Mouse (Mus musculus) stomach, postnatal 0 days (tissue): ENCODE results near the gene Sox5. TPM values are rescaled to one million over a fixed set of nuclear protein-coding genes. Genes with fewer than 3 reads are reported as not detected.

Experiments
- ATAC-seq: fragments of 200-750 bp; cut with Nextera tagmentation; 2 replicates; pipeline ENCODE4 v1.8.0; 2017; ENCODE audit not compliant: low FRiP score, low TSS enrichment
- DNase-seq: peaks from one replicate; pipeline ENCODE4 v3.0.0-alpha.2; 2016; ENCODE audit warnings: low spot score
- H3K27ac ChIP-seq: fragments of 300-500 bp; sonication (generic); replicated peaks from 2 replicates; pipeline ENCODE4 v1.5.1; 2014; ENCODE audit warnings: mild to moderate bottlenecking, control low read depth
- H3K27me3 ChIP-seq: fragments of 300-500 bp; sonication (generic); 2 replicates; pipeline ENCODE4 v1.6.1; 2014; ENCODE audit warnings: low read length; ENCODE audit not compliant: control insufficient read depth, insufficient read depth
- H3K36me3 ChIP-seq: fragments of 300-500 bp; sonication (generic); 2 replicates; pipeline ENCODE4 v1.6.1; 2014; ENCODE audit warnings: low read length, mixed read lengths; ENCODE audit not compliant: control insufficient read depth, insufficient read depth
- H3K4me1 ChIP-seq: fragments of 300-500 bp; sonication (generic); replicated peaks from 2 replicates; pipeline ENCODE4 v1.6.1; 2014; ENCODE audit warnings: antibody characterized with exemption; ENCODE audit not compliant: control insufficient read depth, insufficient read depth
- H3K4me2 ChIP-seq: fragments of 300-500 bp; sonication (generic); replicated peaks from 2 replicates; pipeline ENCODE4 v1.6.1; 2014; ENCODE audit warnings: low read depth, mild to moderate bottlenecking, control low read depth, moderate library complexity
- H3K4me3 ChIP-seq: fragments of 300-500 bp; sonication (generic); 2 replicates; pipeline ENCODE4 v1.5.1; 2014; ENCODE audit warnings: low read depth, low read length, control low read depth
- H3K9ac ChIP-seq: fragments of 300-500 bp; sonication (generic); 2 replicates; pipeline ENCODE4 v1.6.1; 2014; ENCODE audit warnings: mild to moderate bottlenecking, low read length, control low read depth, mixed read lengths
- H3K9me3 ChIP-seq: fragments of 300-500 bp; sonication (generic); 2 replicates; pipeline ENCODE4 v1.6.1; 2016; ENCODE audit warnings: low read length; ENCODE audit not compliant: control insufficient read depth
- CTCF ChIP-seq: IDR thresholded peaks from 2 replicates; pipeline ENCODE4 v1.5.1; 2016; ENCODE audit warnings: antibody characterized with exemption, low read depth, mild to moderate bottlenecking, moderate library complexity
- EP300 ChIP-seq: optimal IDR thresholded peaks from 2 replicates; pipeline ENCODE3; 2016; ENCODE audit warnings: antibody characterized with exemption
- WGBS: fragments of 180-500 bp; shearing (Covaris S2); extraction: QIAGEN DNeasy Blood & Tissue Kit; methylation state at CpG from one replicate; pipeline ENCODE4 v1.1.7; 2014; 5-methylcytosine and 5-hydroxymethylcytosine counted together
- polyA plus RNA-seq: library from polyadenylated mRNA; unstranded; fragments of >200 nt; fragmentation: Nextera tagmentation; extraction: Ambion mirVana; gene quantifications from 2 replicates; pipeline ENCODE4 v1.2.1, GENCODE M21; 2015

Gene Sox5
- polyA plus RNA-seq, 1 experiment from 2014 or later = 9.8 TPM

GRCm38 (mm10) chr6:144659115-144660108, 122.4 kb downstream of the Sox5 start:
- Histone ChIP-seq H3K9me3 (no peaks in the 10 kb centered on the region), H3K4me3 (no peak overlapping the region), H3K36me3 (no peaks in the 10 kb centered on the region), H3K4me1 (no peaks in the 10 kb centered on the region), H3K4me2 (no peak overlapping the region), H3K9ac (no peak overlapping the region), H3K27me3 (no peaks in the 10 kb centered on the region), H3K27ac (no peak overlapping the region; the same call in 1 of the 2 replicates)
- 63% methylated on average over 10 of the region's 10 CpGs for WGBS
- TF ChIP-seq CTCF = no peak
- no peak for TF ChIP-seq EP300
- no peak for ATAC-seq
- DNase-seq = no peak

- TF ChIP-seq EP300 (no peak), CTCF (no peak)
- Histone ChIP-seq H3K4me1 (no peaks in the 10 kb centered on the region; the same call in 1 of the 2 replicates), H3K9me3 (no peaks in the 10 kb centered on the region), H3K27me3 (no peaks in the 10 kb centered on the region), H3K9ac (no peak overlapping the region), H3K4me2 (no peak overlapping the region), H3K36me3 (no peaks in the 10 kb centered on the region), H3K27ac (no peak overlapping the region), H3K4me3 (no peak overlapping the region)
- DNase-seq (no peak), ATAC-seq (no peak)
- 54% methylated on average over 5 of the region's 5 CpGs for WGBS
Observed at GRCm38 (mm10) chr6:144652876-144653275, 128.9 kb downstream of the Sox5 start.

GRCm38 (mm10) chr6:144648896-144649295, 132.9 kb downstream of the Sox5 start:
- no peaks in the 10 kb centered on the region for H3K27me3 ChIP-seq
- TF ChIP-seq EP300 = no peak
- TF ChIP-seq CTCF = no peak
- peak overlapping the region; percentile 40; the same call in 1 of the 2 replicates for H3K27ac ChIP-seq
- no peak for DNase-seq
- no peak overlapping the region for H3K4me2 ChIP-seq
- H3K4me1 ChIP-seq = no peaks in the 10 kb centered on the region; the same call in 1 of the 2 replicates
- 54% methylated on average over 9 of the region's 9 CpGs for WGBS
- no peaks in the 10 kb centered on the region for H3K9me3 ChIP-seq
- no peak for ATAC-seq
- H3K4me3 ChIP-seq = no peak overlapping the region
- H3K9ac ChIP-seq = no peak overlapping the region
- H3K36me3 ChIP-seq = no peaks in the 10 kb centered on the region

GRCm38 (mm10) chr6:144648124-144648591, 133.6 kb downstream of the Sox5 start:
- DNase-seq (no peak), ATAC-seq (no peak)
- Histone ChIP-seq H3K9me3 (no peaks in the 10 kb centered on the region), H3K27me3 (no peaks in the 10 kb centered on the region), H3K36me3 (no peaks in the 10 kb centered on the region), H3K27ac (no peak overlapping the region), H3K4me1 (no peaks in the 10 kb centered on the region; the same call in 1 of the 2 replicates), H3K9ac (no peak overlapping the region), H3K4me2 (no peak overlapping the region), H3K4me3 (no peak overlapping the region)
- 24% methylated on average over 4 of the region's 4 CpGs for WGBS
- no peak for TF ChIP-seq EP300
- TF ChIP-seq CTCF = no peak

GRCm38 (mm10) chr6:144646331-144646730, 135.4 kb downstream of the Sox5 start:
- 54% methylated on average over 3 of the region's 3 CpGs for WGBS
- H3K9me3 ChIP-seq = no peaks in the 10 kb centered on the region
- no peak overlapping the region for H3K27ac ChIP-seq
- no peak overlapping the region for H3K4me3 ChIP-seq
- TF ChIP-seq CTCF (no peak), EP300 (no peak)
- ATAC-seq = no peak
- H3K4me1 ChIP-seq = no peaks in the 10 kb centered on the region; the same call in 1 of the 2 replicates
- no peaks in the 10 kb centered on the region for H3K36me3 ChIP-seq
- no peak for DNase-seq
- no peak overlapping the region for H3K9ac ChIP-seq
- no peaks in the 10 kb centered on the region for H3K27me3 ChIP-seq
- H3K4me2 ChIP-seq = no peak overlapping the region

- no peaks in the 10 kb centered on the region; the same call in 1 of the 2 replicates for H3K4me1 ChIP-seq
- H3K9me3 ChIP-seq = no peaks in the 10 kb centered on the region
- TF ChIP-seq CTCF (no peak), EP300 (no peak)
- 81% methylated on average over 4 of the region's 4 CpGs for WGBS
- DNase-seq = no peak
- H3K4me2 ChIP-seq = no peak overlapping the region
- no peak overlapping the region for H3K4me3 ChIP-seq
- no peaks in the 10 kb centered on the region for H3K27me3 ChIP-seq
- no peaks in the 10 kb centered on the region for H3K36me3 ChIP-seq
- ATAC-seq = no peak
- H3K9ac ChIP-seq = no peak overlapping the region
- no peak overlapping the region for H3K27ac ChIP-seq
Observed at GRCm38 (mm10) chr6:144645796-144646195, 136.0 kb downstream of the Sox5 start.
